22 mouse cellular contexts compared by ENCODE assay signal in the genomic region with DNA sequence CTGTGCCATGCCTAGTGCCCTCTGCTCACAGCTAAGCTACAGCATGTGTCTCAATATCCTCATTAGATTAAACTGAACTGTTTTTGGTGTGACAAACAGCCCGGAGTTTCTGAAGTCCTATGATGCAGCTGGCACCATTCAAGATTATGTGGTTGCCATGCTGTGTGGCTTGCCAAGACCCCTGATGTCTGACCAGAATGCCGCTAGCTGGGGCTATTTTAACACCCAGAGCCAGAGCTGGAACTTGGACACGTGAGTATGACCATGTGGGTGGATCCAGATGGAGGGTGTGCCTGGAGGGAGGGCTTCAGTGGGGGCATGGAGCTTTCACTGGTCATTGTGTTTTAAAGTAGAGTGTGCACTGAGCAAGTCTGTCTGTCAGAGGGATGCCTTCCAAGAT. TPM values are rescaled to one million over a fixed set of nuclear protein-coding genes. Genes with fewer than 3 reads are reported as not detected.
DNase-seq lines count a peak whose midpoint lies in the region; ATAC-seq and TF ChIP-seq lines count a peak whose summit lies in the region.
"Had no signal": no experiment of that assay in that cellular context is flagged by ENCODE, and none has a peak within 500 bp of the region (broad histone marks: within the 10 kb centered on the region; RNA-seq: fewer than 3 reads in every experiment).

No protein-coding gene starts in this region.

- no peak overlapping the region for H3K4me2 ChIP-seq in hindbrain, postnatal 0 days (ENCODE audit: low read depth, low read length)
- H3K4me2 ChIP-seq in hindbrain, embryonic 12.5 days (replicated peaks), result no peak overlapping the region

- H3K9me3 ChIP-seq in hindbrain, postnatal 0 days (ENCODE audit: low read length), result no peaks in the 10 kb centered on the region
- no peaks in the 10 kb centered on the region for H3K9me3 ChIP-seq in hindbrain, embryonic 12.5 days (replicated peaks)
- H3K9me3 ChIP-seq: G1E had no signal

- 43% methylated on average over 3 of the region's 3 CpGs for whole genome bisulfite sequencing in hindbrain, postnatal 0 days
- 84% methylated on average over 3 of the region's 3 CpGs for WGBS in hindbrain, embryonic 12.5 days

- no peaks in the 10 kb centered on the region for H3K36me3 ChIP-seq in hindbrain, postnatal 0 days (ENCODE audit: insufficient read depth, low read length)
- H3K36me3 ChIP-seq in hindbrain, embryonic 12.5 days, result no peaks in the 10 kb centered on the region

- H3K27ac ChIP-seq in hindbrain, postnatal 0 days, result no peak overlapping the region
- no peak overlapping the region for H3K27ac ChIP-seq in hindbrain, embryonic 12.5 days
- no peak overlapping the region for H3K27ac ChIP-seq in left cerebral cortex, adult 2 months

- H3K4me3 ChIP-seq in hindbrain, postnatal 0 days (ENCODE audit: low read length), result no peak overlapping the region
- H3K4me3 ChIP-seq in hindbrain, embryonic 12.5 days, result no peak overlapping the region
- no peak overlapping the region for H3K4me3 ChIP-seq in left cerebral cortex, adult 2 months

- no peaks in the 10 kb centered on the region for H3K27me3 ChIP-seq in hindbrain, postnatal 0 days (ENCODE audit: insufficient read depth, low read length)
- H3K27me3 ChIP-seq in hindbrain, embryonic 12.5 days, result no peaks in the 10 kb centered on the region
- H3K27me3 ChIP-seq: Patski had no signal

- intact Hi-C loops in left cerebral cortex, postnatal 4 days (cut with DNase I), result no loop called here
- intact Hi-C loops in left cerebral cortex, adult 2 months (cut with DNase I), result no loop called here

- TF ChIP-seq CTCF in hindbrain, postnatal 0 days (IDR thresholded peaks at IDR 0.05; ENCODE audit: low read depth), result no peak
- no peak for TF ChIP-seq CTCF in left cerebral cortex, adult 2 months (IDR thresholded peaks at IDR 0.05)

- no peaks in the 10 kb centered on the region for H3K4me1 ChIP-seq in hindbrain, postnatal 0 days (ENCODE audit: insufficient read depth, low read length)
- no peaks in the 10 kb centered on the region for H3K4me1 ChIP-seq in hindbrain, embryonic 12.5 days

- DNase-seq in cerebellum, postnatal 10 days, result peak; percentile 56 to 71
- no peak for DNase-seq in cerebellum, adult 9-10 months
- DNase-seq in cerebellum, postnatal 14 days, result peak; percentile 43 to 55
- DNase-seq in cerebellum, adult 11-12 months, result no peak
- peak; percentile 25 for DNase-seq in hindbrain, postnatal 0 days (ENCODE audit: low spot score)
- DNase-seq in left cerebral cortex, postnatal 4 days, result peak; percentile 24
- DNase-seq in left cerebral cortex, adult 2 months (ENCODE audit: extremely low spot score in 1 of 2, low spot score in 2 of 2), result no peak
- DNase-seq: adrenal gland, adult 2 months; adrenal gland, adult 8-10 months; adrenal gland, postnatal 10 days; adrenal gland, postnatal 14 days; adrenal gland, postnatal 25 days; adrenal gland, postnatal 36 days; B cell, adult 2 months; cerebellum, adult 11 months; cerebellum, adult 18-20 months had no signal

- ATAC-seq in hindbrain, postnatal 0 days, result no peak; the same call in 1 of the 2 replicates
- ATAC-seq in hindbrain, embryonic 12.5 days (ENCODE audit: low FRiP score), result no peak
- ATAC-seq: activated CD4-positive, CD25-positive, alpha-beta regulatory T cell, adult 4 months; CD4-positive, CD25-positive, alpha-beta regulatory T cell, adult 4 months; Patski had no signal

- H3K9ac ChIP-seq in hindbrain, postnatal 0 days (replicated peaks; ENCODE audit: low read length), result no peak overlapping the region
- no peak overlapping the region for H3K9ac ChIP-seq in hindbrain, embryonic 12.5 days

RNA-seq across cellular contexts. Expression of a gene that starts 14.7 kb away (rescaled TPM):
- total RNA-seq in hindbrain, postnatal 0 days (2014; rRNA removed), result 2.2 and 3.4 TPM in 2 replicates
- 2.2 and 2.8 TPM in 2 replicates for polyA plus RNA-seq in hindbrain, postnatal 0 days (2015; fragmentation: Nextera tagmentation; extraction: Ambion mirVana)
- 2.4 TPM in 2 replicates for polyA plus RNA-seq in hindbrain, embryonic 12.5 days (2016; fragmentation: Nextera tagmentation; extraction: Ambion mirVana)
- total RNA-seq in left cerebral cortex, postnatal 4 days (2021), result 1 to 10 TPM; 1.1 to 1.2 TPM
- total RNA-seq in left cerebral cortex, adult 2 months (2021), result 1 to 10 TPM; 2.7 to 2.9 TPM

RNA-seq across cellular contexts. Expression of a gene that starts 15.1 kb away (rescaled TPM):
- 20.2 and 20.9 TPM in 2 replicates for total RNA-seq in hindbrain, postnatal 0 days (2014; rRNA removed)
- 13.0 and 14.0 TPM in 2 replicates for polyA plus RNA-seq in hindbrain, postnatal 0 days (2015; fragmentation: Nextera tagmentation; extraction: Ambion mirVana)
- 25.5 and 25.6 TPM in 2 replicates for polyA plus RNA-seq in hindbrain, embryonic 12.5 days (2016; fragmentation: Nextera tagmentation; extraction: Ambion mirVana)
- 10 to 100 TPM; 17.7 to 21.1 TPM for total RNA-seq in left cerebral cortex, postnatal 4 days (2021)
- total RNA-seq in left cerebral cortex, adult 2 months (2021), result 10 to 100 TPM; 19.3 to 20.2 TPM

RNA-seq across cellular contexts. Expression of a gene that starts 20.1 kb away (rescaled TPM):
- total RNA-seq in hindbrain, postnatal 0 days (2014; rRNA removed), result 0.63 and 1.6 TPM in 2 replicates
- polyA plus RNA-seq in hindbrain, postnatal 0 days (2015; fragmentation: Nextera tagmentation; extraction: Ambion mirVana), result 0.29 and 0.30 TPM in 2 replicates
- polyA plus RNA-seq in hindbrain, embryonic 12.5 days (2016; fragmentation: Nextera tagmentation; extraction: Ambion mirVana), result 0.14 TPM in 1 of 2 replicates, not detected in the other
- under 1 TPM; 0.46 to 0.82 TPM for total RNA-seq in left cerebral cortex, postnatal 4 days (2021)
- under 1 TPM in 1 of 2 experiments, not detected in 1; 0.27 TPM for total RNA-seq in left cerebral cortex, adult 2 months (2021)
- total RNA-seq: adrenal gland, postnatal 14 days; G1E; MEL had no signal
- polyA plus RNA-seq: activated CD4-positive, CD25-positive, alpha-beta regulatory T cell, adult 4 months; CD4-positive, CD25-positive, alpha-beta regulatory T cell, adult 4 months; G1E; Patski had no signal

RNA-seq across cellular contexts. Expression of a gene that starts 37.1 kb away (rescaled TPM):
- total RNA-seq in hindbrain, postnatal 0 days (2014; rRNA removed), result 34.7 and 46.4 TPM in 2 replicates
- polyA plus RNA-seq in hindbrain, postnatal 0 days (2015; fragmentation: Nextera tagmentation; extraction: Ambion mirVana), result 95.7 and 97.7 TPM in 2 replicates
- 204 and 205 TPM in 2 replicates for polyA plus RNA-seq in hindbrain, embryonic 12.5 days (2016; fragmentation: Nextera tagmentation; extraction: Ambion mirVana)
- 10 to 100 TPM; 42.2 to 42.5 TPM for total RNA-seq in left cerebral cortex, postnatal 4 days (2021)
- total RNA-seq in left cerebral cortex, adult 2 months (2021), result 1 to 10 TPM; 9.4 to 9.6 TPM

RNA-seq across cellular contexts. Expression of a gene that starts 37.1 kb away (rescaled TPM):
- 113 and 156 TPM in 2 replicates for total RNA-seq in hindbrain, postnatal 0 days (2014; rRNA removed)
- 188 and 191 TPM in 2 replicates for polyA plus RNA-seq in hindbrain, postnatal 0 days (2015; fragmentation: Nextera tagmentation; extraction: Ambion mirVana)
- polyA plus RNA-seq in hindbrain, embryonic 12.5 days (2016; fragmentation: Nextera tagmentation; extraction: Ambion mirVana), result 110 and 111 TPM in 2 replicates
- 10 to 100 TPM; 59.8 to 64.3 TPM for total RNA-seq in left cerebral cortex, postnatal 4 days (2021)
- total RNA-seq in left cerebral cortex, adult 2 months (2021), result 10 to 100 TPM; 54.6 to 55.2 TPM

Comparison
In these comparisons a context has a peak if more than half of its experiments do, and no peak if none do; other contexts are left out.
1. DNase-seq: peak in cerebellum, postnatal 10 days (2 of 2), cerebellum, postnatal 14 days (2 of 2), hindbrain, postnatal 0 days (single experiment) and left cerebral cortex, postnatal 4 days (single experiment); none in cerebellum, adult 9-10 months (single experiment), cerebellum, adult 11-12 months (single experiment) and left cerebral cortex, adult 2 months (0 of 2).